Mouse (Mus musculus) kidney, adult 8-10 months (tissue): Measurements from ENCODE around the gene Myo9b.

Experiments
- DNase-seq, 2 experiments: peaks; one replicate each; pipeline ENCODE4 v3.0.0; 2022

The Myo9b gene

DNA sequence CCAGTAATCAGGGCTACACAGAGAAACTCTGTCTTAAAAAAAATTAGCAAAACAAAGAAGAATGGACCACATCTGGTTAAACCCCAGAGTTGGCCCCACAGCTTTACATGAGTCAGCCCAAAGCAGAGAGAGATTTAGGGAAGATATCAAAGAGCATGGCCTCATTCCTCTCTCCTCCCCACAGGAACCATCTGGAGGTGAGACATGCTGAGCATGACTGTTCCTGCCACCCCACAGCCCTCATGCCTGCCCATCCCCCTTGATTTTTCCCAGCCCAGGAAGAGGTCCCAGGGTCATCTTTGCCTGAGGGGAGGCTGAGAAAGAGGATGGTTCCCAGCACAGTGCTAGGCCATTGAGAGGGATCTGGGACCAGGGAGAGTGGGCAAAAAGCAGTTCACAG is 95.9 kb downstream of the Myo9b start:
- DNase-seq: no peak

DNA sequence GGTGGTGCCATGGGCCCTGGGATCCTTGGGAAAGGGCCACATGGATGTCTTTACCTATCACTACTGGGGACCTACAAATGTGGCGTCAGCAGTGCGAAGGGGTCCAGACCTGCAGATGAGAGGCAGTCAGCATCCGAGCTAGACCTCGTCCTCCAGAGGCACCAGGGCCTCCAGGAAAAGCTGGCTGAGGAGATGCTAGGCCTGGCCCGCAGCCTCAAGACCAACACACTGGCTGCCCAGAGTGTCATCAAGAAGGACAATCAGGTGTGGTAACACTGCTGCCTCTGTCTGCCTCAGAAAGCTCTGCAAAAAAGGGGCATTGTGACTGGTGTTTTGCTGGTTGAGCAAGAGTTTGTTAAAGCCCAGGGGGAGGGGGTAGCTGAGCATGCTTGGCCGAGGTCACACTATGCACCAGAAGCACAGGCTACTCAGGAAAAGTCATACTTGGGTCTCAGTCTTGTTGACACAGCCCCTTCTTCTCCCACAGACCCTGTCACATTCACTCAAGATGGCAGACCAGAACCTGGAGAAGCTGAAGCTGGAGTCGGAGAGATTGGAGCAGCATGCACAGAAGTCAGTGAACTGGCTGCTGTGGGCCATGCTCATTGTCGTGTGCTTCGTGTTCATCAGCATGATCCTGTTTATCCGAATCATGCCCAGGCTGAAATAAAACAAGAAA is 96.7 kb downstream of the Myo9b start:
- no peak for DNase-seq

DNA sequence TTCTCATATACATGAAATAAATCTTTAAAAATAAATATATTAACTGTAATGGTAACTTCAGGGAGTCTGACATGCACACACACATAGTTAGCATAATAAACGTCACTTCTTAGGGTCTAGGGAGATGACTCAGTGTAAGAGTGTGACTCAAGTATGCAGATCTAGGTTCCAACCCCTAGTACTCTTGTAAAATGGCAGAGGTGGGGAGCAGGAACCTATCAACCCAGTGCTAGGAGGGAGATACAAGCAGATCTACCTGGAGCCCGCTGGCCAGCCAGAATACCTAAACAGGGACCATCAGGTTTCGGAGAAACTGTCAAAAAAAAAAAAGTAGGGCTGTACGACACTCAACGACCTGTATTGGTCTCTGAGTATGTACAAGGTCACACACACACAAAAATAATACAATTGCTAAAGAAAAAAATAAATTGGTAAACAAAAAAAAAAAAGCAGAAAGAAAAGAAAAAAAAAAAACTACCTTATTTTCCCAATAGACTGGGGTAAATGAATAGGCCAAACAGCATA is 98.3 kb downstream of the Myo9b start:
- DNase-seq: no peak

DNA sequence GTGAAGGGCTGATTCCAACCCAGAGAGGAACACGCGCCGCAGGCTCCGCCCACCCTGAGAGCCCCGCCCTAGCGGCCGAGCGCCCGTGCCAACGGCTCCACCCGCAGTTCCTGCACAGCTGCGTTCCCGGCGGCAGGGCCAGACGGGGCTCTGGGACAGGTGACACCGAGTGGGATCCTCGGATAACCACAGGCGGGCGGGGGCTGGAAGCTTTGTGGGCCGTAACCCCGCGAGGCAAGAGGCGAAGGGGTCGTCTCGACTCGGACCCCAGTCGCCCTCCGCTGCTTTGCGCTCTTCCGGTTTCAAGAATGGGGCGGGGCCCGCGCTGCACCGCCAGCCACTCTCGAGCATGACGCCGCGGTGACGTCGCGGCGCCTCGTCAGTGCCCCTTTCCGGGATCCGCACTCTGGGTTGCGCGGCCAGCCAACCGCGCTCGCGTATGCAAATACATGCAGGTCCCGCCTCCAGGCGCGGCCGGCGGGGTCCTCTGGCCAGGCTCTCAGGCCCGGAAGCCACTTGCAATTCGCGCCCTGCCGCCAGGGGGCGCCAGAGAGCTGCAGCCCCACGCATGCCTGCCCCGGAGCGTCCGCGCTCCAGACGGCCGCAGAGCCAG is 98.8 kb downstream of the Myo9b start, which contains the start of gene Ocel1:
Gene Ocel1 (plus strand): TSS at position 63 of the 613 bp plus-strand sequence.
- peak; percentile 98 for DNase-seq

DNA sequence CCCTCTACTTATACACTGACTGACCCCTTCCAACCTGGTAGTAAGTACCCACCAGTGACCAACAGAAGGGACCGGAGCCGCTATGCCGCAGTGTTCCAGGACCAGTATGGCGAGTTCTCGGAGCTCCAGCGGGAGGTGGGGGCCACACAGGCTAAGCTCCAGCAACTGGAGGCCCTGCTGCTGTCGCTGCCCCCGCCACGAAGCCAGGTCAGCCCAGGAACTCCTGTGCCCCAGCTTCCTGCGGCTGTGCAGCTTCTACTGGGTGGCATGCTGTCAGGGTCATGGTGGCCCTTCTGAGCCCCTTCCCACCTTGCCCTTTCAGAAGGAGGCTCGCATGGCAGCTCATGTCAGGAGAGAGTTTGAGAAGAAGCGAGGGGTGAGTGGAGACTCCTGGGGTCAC is 99.9 kb downstream of the Myo9b start:
- DNase-seq: no peak

DNA sequence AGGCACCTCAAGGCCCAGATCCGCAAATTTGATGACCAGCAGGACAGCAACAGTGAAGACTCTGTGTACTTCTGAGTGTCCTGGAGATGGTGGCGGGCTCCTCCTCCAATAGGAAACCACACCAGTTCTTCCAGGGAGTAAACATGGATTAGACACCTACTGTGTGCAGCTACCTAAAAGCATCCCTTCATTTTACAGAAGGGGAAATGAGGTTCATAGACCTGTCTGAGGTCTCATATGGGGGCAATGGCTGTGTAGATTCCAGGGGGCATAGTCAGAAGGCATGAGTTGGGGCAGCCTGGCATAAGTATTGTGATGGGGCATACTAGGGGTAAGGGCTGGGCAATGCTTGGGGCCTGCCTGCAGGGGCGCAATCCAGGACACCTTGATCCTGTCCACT is 100.5 kb downstream of the Myo9b start:
- no peak for DNase-seq

DNA sequence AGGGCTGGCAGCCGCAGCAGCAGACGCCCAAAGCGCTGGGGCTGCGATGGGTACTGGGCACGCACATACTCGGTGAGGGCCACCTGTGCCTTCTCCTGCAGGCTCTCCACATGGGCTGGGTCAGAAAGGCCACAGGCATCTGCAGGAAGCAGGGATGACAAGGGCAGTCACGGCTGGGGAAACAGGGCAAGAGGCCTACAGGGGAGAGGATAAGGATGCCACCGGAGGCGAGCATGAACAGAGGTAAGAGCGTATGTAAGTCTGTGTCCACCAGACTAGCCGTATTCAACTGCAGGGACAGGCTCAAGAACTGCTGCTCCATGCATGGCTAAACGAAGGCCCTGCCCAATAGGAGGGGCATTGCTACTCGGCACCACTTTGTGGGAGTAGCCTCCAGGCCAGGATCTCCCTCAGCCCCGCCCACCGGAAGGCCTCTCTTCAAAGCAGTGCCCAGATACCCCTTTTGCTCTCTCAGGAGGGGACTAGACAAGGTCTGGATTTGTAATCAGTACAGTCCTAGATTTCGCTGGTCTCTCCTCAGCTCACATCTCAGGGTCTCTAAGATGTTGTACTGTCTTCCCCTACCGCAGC is 102.2 kb downstream of the Myo9b start:
- peak in 1 of 2 experiments; percentile 70 for DNase-seq

DNA sequence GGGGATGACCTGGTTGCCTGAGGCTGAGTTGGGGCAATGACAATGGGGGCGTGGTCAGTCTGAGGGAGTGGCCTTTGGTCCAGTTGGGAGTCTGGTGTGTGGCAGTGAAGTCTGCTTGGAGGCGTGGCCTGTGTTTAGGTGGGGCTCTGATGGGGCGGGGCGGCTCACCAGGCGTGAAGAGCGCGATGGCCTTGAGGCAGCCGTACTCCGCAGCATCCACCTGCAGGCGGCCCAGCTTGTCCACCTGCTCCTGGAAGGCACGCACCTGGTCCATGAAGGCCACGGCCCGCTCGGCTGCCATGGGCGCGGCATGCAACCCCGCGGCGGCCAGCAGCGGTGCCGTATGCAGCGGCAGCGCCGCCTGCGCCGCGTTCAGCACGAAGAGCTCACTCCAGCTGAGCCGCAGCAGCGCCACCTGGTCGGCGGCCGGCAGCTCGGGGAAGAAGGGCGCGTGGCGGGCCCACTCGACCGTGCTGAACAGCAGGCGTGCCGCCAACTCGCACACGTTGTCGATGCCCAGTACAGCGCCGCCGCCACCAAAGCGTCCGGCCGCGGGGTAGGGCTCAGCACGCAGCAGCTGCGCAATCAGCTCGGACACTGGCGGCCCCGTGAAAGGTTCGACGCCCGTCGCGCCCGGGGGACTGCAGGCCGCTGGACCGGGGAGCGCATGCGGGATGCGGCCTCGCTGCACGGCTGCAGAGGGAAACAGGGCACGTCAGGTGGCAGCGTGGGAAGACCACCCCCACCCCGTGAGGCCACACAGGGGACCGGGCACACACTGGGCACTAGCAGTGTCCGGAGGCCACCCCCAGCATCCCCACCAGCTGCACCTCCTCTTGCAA is 103.3 kb downstream of the Myo9b start:
- DNase-seq: peak; percentile 94

DNA sequence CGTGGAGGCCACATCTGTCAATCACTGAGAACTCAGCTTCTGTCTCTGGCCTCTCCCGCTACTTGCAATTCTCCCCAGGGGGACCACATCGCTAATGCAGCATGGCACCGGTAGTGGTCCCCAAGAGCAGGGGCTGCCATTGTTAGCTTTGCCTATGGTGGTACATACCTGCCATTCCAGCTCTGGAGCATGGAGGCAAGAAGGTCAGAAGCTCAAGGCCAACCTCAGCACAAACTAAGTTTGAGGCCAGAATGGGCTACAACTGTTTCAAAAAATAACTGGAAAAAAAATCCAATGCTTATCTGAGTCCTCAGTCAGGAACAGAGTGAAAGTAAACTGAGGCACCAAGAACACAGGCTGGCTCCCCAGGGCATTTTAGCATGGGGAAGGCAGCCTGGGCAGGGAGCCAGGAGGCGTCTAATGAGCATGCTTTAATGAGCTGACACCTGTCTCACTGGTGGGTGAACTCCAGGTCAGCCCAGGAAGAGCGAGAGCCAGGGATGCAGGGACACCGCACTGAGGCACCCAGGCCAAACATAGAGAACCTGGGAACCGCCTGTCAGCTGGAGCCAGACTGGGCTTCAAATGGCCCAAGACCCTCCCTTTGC is 104.0 kb downstream of the Myo9b start:
- peak in 1 of 2 experiments; percentile 52 for DNase-seq

DNA sequence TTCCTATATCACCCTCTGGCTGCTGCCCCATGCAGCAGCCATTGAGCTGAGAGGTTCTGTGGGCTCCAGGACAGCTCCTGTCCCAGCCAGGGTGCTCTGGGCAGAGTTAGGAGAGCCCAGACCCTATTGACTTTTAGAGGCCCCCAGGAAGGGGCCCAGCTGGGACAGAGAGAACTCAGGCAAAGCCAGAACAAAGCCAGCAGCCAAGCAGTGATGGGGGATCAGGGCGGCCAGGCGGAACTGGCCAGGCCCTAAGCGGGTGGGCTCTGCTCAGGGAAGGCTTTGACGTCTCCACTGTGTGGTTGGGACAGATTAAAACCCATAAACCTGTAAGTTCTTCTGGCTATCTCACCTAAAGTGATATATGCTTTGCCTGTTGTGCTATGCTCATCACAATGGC is 106.5 kb downstream of the Myo9b start:
- no peak for DNase-seq

DNA sequence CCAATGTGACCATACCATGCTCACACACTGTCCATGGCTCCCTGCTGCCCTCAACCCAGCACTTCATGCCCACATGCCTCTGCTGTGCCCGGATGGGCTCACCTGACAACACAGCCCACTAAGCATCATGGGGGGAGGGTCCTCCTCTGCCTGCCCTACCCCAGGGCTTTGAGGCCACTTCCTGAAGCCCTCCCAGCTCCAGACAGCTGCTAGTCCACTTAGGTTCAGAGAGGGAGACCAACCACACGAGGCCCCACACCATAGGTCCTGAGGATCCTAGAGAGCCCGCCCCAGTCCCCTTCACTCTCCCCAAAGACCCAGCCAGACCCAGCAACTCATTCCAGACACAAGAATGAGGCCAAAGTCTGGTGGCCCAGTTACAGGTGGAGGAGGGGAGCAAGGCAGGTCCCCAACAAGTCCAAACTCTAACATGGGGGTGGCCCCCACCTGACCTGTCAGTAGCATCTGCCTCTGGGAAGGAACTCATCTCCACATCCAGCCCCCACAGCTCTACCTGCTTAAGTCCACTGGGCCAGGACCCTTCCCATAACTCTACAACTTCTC is 107.1 kb downstream of the Myo9b start:
- peak in 1 of 2 experiments; percentile 53 for DNase-seq

DNA sequence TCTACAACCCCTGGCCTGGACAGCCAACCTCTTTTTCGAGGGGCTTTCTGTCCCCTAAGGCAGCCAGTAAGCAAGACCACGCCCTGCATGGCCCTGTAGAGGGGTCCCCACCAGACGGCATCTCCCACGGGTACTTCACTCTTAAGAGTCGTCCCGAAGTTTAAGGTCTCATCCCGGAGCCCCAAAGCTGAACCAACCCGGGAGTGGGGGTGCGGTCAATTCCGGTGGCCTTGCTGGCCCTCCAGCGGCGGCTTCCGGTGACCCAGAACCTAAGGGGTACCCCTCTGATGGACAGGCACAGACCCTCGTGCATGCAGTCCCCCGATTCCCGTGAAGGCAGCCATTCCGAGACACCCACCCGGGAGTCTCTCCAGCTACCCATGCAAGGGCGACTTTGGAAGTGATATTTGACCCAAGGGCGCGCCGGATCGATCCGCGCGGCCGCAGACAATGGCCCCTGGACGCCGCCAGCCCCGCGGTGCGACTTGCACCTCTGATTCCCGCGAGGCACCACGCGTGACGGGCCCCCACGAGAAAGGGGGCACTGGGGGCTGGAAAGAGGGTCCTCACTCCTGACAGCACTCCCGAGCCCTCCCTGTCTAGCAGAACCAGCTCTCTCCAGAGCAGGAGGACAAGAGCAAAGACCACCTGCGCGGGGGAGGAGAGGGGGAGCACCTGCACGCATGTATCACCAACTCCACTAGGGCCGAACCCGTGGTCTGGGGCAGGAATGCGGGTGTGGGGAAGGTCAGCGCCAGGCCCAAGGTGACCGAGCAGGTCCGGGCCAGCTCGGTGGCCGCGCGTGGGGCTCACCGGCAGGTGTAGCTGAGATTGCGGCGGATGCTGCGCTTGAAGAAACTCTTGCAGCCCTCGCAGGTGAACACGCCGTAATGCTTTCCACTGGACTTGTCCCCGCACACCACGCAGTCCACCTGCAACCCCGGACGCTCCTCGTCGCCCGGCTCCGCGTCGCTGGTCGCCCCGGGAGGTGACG is 108.0 kb downstream of the Myo9b start:
- peak in 1 of 2 experiments; percentile 40 for DNase-seq

DNA sequence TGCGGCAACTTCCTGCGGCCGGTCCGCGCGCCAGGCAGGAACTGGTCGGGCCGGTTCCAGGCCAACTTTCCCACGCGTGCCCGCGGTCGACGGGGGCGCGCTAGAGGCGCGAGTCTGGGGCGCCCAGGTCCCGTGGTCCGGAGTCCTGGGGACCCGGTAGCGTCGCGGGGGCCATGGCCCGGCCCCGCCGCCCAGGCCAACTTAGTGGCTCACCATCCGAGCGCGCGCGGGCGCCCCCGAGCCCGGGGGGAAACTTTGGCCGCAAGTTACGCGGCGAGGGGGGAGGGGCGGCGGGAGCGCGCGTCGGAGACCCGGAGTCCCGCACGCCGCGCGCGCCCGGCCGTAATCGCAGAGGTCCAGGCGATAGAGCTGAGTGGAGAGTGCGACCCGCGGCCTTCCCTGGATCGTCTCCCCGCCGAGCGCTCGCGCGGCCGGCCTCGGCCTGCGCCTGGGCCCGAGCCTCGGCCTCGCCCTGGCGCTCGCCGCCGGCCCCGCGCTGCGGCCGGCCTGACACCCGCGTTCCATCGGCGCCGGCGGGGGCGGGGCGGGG is 109.0 kb downstream of the Myo9b start, which contains the start of gene Nr2f6:
Gene Nr2f6 (minus strand): TSS at position 540 of the 550 bp plus-strand sequence.
- peak in 1 of 2 experiments; percentile 66 for DNase-seq

DNA sequence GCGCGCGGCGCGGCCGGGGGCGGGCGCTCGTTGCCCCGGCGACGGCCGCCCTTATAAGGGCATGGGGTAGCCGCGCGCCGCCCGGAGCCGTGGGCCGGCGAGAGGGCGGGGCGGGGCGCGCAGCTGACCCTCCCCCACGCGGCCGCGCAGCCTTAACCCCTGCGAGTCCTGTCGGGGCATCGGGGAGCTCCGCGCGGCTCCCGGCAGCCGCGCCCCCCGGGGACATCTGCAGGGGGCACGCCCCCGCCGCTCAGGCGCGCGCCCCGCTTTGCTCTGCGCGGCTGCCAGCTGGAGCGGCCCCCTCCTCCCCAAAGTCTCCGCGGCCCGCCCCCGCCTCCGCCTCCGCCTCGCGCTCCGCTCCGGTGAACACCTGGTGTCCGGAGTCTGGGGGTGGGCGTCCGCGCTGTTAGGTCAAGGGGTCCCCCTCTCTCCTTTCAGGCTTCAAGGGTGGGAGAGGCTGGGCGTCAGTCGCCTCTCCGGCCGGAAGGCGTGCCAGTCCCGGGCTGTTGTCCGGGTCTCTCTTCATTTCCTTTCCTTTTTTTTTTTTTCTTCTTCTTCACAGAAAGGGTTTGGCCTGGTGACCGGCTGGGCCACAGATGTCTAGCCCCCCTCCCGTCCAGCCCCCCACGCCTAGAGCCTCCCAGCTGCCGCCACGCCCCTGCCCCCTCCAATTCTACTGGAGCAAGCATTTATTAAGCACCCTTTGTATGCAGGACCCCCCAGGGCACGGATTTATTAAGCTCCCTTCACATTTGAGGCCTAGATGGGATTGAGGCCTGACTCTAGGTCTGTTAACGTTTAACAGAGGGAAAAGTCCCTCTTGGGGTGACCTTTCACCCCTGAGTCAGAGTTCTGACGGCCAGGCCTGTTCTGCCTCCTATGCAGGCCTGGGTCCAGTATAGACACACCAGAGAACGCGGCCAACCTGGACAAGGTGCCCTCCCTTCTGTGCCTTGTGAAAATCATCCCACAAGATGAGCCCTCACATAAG is 109.8 kb downstream of the Myo9b start:
- peak; percentile 89 to 93 for DNase-seq

DNA sequence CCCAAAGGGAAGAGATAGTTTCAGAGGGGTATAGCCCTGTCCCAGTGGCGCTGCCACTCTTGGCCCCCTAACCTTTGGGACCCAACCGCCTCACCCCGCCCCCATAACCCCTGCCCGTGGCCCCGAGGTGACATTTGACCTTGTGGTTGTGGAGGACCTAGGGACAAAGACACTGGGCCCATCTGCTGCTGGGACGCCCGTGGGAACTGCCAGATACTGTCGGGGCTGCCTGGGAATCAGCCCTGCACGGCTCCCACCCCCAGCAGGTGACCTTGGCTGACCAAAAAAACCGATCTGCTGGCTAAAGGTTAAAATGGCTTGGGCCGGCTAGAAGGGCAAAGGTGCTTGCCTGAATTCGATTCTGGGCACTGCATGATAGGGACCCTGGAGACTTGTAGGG is 110.9 kb downstream of the Myo9b start:
- peak in 1 of 2 experiments; percentile 52 for DNase-seq

DNA sequence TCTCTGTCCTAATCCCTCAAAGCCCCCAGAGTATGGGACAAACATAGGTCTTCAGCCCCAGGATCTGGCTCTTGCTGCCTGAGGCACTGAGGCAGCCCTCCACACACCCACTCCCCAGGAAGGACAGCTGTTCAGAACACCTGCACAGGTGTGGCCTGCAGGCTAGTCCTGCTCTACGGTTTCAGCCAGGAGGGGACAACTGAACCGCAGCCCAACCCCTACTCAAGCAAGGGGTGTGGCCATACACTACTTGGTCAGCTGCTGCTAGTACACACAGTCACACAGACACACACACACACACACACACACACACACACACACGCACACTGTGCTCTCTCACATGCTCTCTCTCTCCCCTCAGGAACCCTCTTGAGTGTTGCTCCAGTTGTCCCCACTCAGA is 111.3 kb downstream of the Myo9b start:
- DNase-seq: no peak

DNA sequence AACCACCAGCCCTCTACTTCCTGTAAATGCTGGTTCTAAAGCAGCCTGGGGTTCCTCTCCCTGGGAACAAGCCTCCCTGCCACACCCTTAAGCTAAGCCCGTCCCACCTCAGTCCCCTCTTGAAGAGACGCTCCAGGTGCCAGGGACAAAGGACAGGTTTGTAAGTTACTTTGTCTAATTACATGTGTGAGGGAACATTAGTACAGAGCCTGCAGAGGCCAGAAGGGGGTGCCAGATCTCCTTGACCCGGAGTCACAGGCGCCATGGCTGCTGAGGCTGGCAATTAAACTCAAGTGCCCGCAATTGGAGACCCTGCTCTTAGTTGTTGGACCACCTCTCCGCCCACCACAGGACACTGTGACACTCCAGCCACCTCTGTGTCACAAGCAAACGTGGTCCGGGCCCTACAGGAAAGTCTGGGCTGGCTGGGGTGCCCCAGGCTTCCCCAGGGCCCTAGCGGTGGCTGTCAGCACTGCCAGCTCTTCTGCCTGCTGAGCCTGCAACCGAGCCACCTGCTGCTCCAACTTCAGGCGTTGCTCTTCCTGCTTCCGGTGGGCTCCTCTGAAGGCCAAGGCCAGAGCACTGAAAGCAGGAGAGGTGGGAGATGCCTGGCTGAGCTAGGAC is 112.8 kb downstream of the Myo9b start:
- peak in 1 of 2 experiments; percentile 44 for DNase-seq

DNA sequence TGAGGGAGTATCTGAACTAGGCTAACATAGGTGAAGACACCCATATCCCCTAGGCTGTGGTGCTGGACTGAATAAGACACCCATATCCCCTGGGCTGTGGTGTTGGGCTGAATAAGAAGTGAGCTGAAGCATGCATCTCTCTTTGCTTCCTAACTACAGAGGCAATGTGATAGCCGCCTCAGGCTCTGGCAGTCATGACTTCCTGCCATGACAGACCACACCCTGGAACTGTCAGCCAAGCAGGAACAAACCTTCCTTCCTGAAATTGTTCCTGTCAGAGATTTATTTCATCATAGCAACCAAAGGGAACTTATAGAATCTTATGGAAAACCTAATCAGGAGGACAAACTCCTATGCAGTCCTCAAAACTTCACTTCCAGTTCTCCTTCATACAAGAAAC is 115.8 kb downstream of the Myo9b start:
- no peak for DNase-seq

DNA sequence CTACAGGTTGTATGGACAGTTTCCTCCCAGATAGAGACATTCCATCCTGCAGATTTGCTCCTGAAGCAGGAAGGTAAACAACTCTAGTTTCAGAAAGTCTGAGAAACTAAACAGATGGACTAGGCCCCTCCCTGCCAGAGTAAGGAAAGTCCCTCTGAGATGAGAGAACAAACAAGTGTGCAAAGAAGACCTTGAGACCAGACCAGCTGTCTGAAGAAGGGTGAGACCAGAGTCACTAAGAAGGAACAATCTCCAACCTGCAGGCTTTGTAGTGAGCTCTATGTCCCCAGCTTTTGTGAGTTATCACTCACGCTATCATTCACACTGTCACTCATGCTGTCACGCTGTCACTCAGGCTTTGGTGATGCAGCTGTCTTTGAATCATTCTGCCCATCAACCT is 119.2 kb downstream of the Myo9b start:
- DNase-seq: no peak
